Comparison of ENCODE assay signal across 13 mouse cellular contexts in genomic region chr3:31223551-31223950, GRCm38 (mm10).
DNase-seq lines count a peak whose midpoint lies in the region.
"Had no signal": no experiment of that assay in that cellular context is flagged by ENCODE, and none has a peak within 500 bp of the region (broad histone marks: within the 10 kb centered on the region; RNA-seq: fewer than 3 reads in every experiment).

No protein-coding gene starts in this region.

- DNase-seq in cerebellum, adult 18-20 months = peak; percentile 45
- no peak for DNase-seq in cerebellum, postnatal 14 days
- peak; percentile 37 for DNase-seq in cerebellum, adult 8-10 months
- DNase-seq in cerebellum, postnatal 25 days = no peak
- peak; percentile 60 for DNase-seq in cerebellum, adult 9-11 months
- DNase-seq in cerebellum, postnatal 10 days = no peak
- peak; percentile 12 for DNase-seq in 3134 (ENCODE audit: extremely low read depth, insufficient read length, low spot score)
- DNase-seq in layer of hippocampus, adult 11-12 months (ENCODE audit: low spot score) = no peak
- DNase-seq: adrenal gland, adult 8-10 months; adrenal gland, postnatal 14 days; adrenal gland, postnatal 36 days; B cell, adult 2 months; forebrain, postnatal 0 days had no signal

Comparison
In these comparisons a context has a peak if more than half of its experiments do, and no peak if none do; other contexts are left out.
1. DNase-seq: peak in cerebellum, adult 18-20 months (2 of 2), cerebellum, adult 8-10 months (single experiment), cerebellum, adult 9-11 months (single experiment) and 3134 (single experiment); none in cerebellum, postnatal 14 days (0 of 2), cerebellum, postnatal 25 days (0 of 2), cerebellum, postnatal 10 days (0 of 2) and layer of hippocampus, adult 11-12 months (single experiment).